Mouse (Mus musculus): Measurements from ENCODE around the gene Lrrc8d.

- TF ChIP-seq CTCF (IDR thresholded peaks at IDR 0.05; ENCODE audit: borderline replicate concordance, insufficient read depth, low read depth, low read length) (no peak), POLR2A (IDR thresholded peaks at IDR 0.05; ENCODE audit: borderline replicate concordance, insufficient read depth, low read length) (no peak)
Observed at GRCm38 (mm10) chr5:105818411-105818810, 118.6 kb downstream of the Lrrc8d start.

All from cerebellum, adult 2 months (tissue).